Comparison of ENCODE assay signal across 8 mouse cellular contexts in the genomic region with DNA sequence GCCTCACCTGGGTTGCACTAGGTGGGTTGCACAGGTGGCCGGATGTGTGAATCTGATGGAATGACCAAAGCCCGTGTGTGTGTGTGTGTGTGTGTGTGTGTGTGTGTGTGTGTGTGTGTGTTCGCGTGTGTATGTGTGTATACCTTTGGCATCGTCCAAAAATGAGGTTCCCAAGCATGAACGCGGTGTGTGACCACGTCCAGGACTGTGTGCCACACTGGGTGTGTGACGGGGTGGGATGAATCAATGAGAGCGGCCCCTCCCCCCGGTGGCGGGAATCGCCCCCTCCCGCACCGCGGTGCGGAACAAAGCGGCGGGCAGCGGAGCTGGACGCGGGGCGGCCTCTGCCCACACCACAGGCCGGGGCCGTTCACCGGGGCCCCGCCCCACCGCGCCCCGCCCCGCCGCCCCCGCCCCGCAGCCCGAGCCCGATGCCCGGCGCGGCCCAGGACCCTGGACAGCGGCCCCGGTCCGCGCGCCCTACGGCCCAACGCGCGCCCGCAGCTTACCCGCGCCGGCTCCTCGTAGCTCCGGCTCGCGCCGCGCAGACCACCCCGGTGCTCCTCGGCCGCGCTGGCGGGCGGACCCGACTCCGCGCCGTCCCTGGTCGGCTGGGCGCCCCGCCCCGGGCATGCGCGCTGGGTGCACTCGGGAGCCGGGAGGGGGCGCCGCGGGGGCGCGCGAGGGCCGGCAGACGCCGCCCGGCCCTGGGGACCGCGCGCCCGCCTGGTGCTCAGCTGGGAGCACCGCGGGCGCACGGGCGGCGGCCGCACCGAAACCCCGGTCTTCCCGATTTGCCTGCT. TPM values are rescaled to one million over a fixed set of nuclear protein-coding genes. Genes with fewer than 3 reads are reported as not detected.
DNase-seq lines count a peak whose midpoint lies in the region; ATAC-seq lines count a peak whose summit lies in the region.

No protein-coding gene starts in this region.

- no peaks in the 10 kb centered on the region for H3K9me3 ChIP-seq in hindbrain, embryonic 13.5 days
- no peaks in the 10 kb centered on the region for H3K9me3 ChIP-seq in liver, embryonic 12.5 days (replicated peaks)

- peak overlapping the region; percentile 90 for H3K9ac ChIP-seq in hindbrain, embryonic 13.5 days
- no peak overlapping the region for H3K9ac ChIP-seq in liver, embryonic 12.5 days

- peak overlapping the region; percentile 77 for H3K4me2 ChIP-seq in hindbrain, embryonic 13.5 days
- peak overlapping the region; percentile 70 for H3K4me2 ChIP-seq in liver, embryonic 12.5 days

- H3K27me3 ChIP-seq in hindbrain, embryonic 13.5 days, result peaks cover 24% of the 10 kb centered on the region
- peaks cover 93% of the 10 kb centered on the region for H3K27me3 ChIP-seq in liver, embryonic 12.5 days (replicated peaks)

- H3K4me3 ChIP-seq in hindbrain, embryonic 13.5 days, result peak overlapping the region; percentile 66
- peak overlapping the region; percentile 58 for H3K4me3 ChIP-seq in liver, embryonic 12.5 days

- peak; percentile 65 for DNase-seq in layer of hippocampus, adult 11-12 months (ENCODE audit: low spot score)
- DNase-seq in layer of hippocampus, adult 9-10 months (ENCODE audit: low spot score), result no peak
- peak; percentile 66 for DNase-seq in adrenal gland, postnatal 10 days
- DNase-seq in embryo, embryonic 11 days, result peak; percentile 89
- peak; percentile 58 for DNase-seq in ovary, postnatal 36 days (ENCODE audit: low spot score)
- DNase-seq in natural killer cell, adult 2 months (ENCODE audit: low spot score in 2 of 2), result no peak

- no peaks in the 10 kb centered on the region for H3K36me3 ChIP-seq in hindbrain, embryonic 13.5 days
- no peaks in the 10 kb centered on the region for H3K36me3 ChIP-seq in liver, embryonic 12.5 days

- peak; percentile 84 for ATAC-seq in hindbrain, embryonic 13.5 days (ENCODE audit: low FRiP score)
- peak; percentile 35; the same call in 1 of the 2 replicates for ATAC-seq in liver, embryonic 12.5 days

- 2% methylated on average over 46 of the region's 100 CpGs for WGBS in hindbrain, embryonic 13.5 days
- 3% methylated on average over 59 of the region's 100 CpGs for WGBS in liver, embryonic 12.5 days (ENCODE audit: insufficient replicate concordance)

- H3K27ac ChIP-seq in hindbrain, embryonic 13.5 days, result peak overlapping the region; percentile 94
- no peak overlapping the region for H3K27ac ChIP-seq in liver, embryonic 12.5 days

- H3K4me1 ChIP-seq in hindbrain, embryonic 13.5 days (replicated peaks), result peaks cover 69% of the 10 kb centered on the region
- H3K4me1 ChIP-seq in liver, embryonic 12.5 days, result peaks cover 12% of the 10 kb centered on the region

RNA-seq across cellular contexts. Expression of a gene that starts 0.4 kb away (rescaled TPM):
- 1 to 10 TPM; 3.4 to 4.8 TPM for total RNA-seq in adrenal gland, postnatal 10 days (2021)
- 6.5 and 6.9 TPM in 2 replicates for polyA plus RNA-seq in hindbrain, embryonic 13.5 days (2015; fragmentation: Nextera tagmentation; extraction: Ambion mirVana)
- 0.23 and 0.35 TPM in 2 replicates for polyA plus RNA-seq in liver, embryonic 12.5 days (2016; fragmentation: Nextera tagmentation; extraction: Ambion mirVana)

RNA-seq across cellular contexts. Expression of a gene that starts 17.1 kb away (rescaled TPM):
- total RNA-seq in adrenal gland, postnatal 10 days (2021), result 1 to 10 TPM; 1.8 to 4.2 TPM
- 18.7 and 20.8 TPM in 2 replicates for polyA plus RNA-seq in hindbrain, embryonic 13.5 days (2015; fragmentation: Nextera tagmentation; extraction: Ambion mirVana)
- polyA plus RNA-seq in liver, embryonic 12.5 days (2016; fragmentation: Nextera tagmentation; extraction: Ambion mirVana), result not detected in 2 replicates

RNA-seq across cellular contexts. Expression of a gene that starts 34.5 kb away (rescaled TPM):
- total RNA-seq in adrenal gland, postnatal 10 days (2021), result under 1 TPM in 1 of 2 experiments, not detected in 1; 0.12 TPM
- not detected in 2 replicates for polyA plus RNA-seq in hindbrain, embryonic 13.5 days (2015; fragmentation: Nextera tagmentation; extraction: Ambion mirVana)
- not detected in 2 replicates for polyA plus RNA-seq in liver, embryonic 12.5 days (2016; fragmentation: Nextera tagmentation; extraction: Ambion mirVana)

RNA-seq across cellular contexts. Expression of a gene that starts 39.9 kb away (rescaled TPM):
- total RNA-seq in adrenal gland, postnatal 10 days (2021), result 10 to 100 TPM; 31.8 to 36.3 TPM
- 50.4 and 54.0 TPM in 2 replicates for polyA plus RNA-seq in hindbrain, embryonic 13.5 days (2015; fragmentation: Nextera tagmentation; extraction: Ambion mirVana)
- 1.8 and 2.3 TPM in 2 replicates for polyA plus RNA-seq in liver, embryonic 12.5 days (2016; fragmentation: Nextera tagmentation; extraction: Ambion mirVana)

RNA-seq across cellular contexts. Expression of a gene that starts 48.0 kb away (rescaled TPM):
- 1 to 10 TPM in 1 of 2 experiments, under 1 TPM in 1; 0.85 to 2.1 TPM for total RNA-seq in adrenal gland, postnatal 10 days (2021)
- 0.08 and 0.14 TPM in 2 replicates for polyA plus RNA-seq in hindbrain, embryonic 13.5 days (2015; fragmentation: Nextera tagmentation; extraction: Ambion mirVana)
- 7.7 and 9.9 TPM in 2 replicates for polyA plus RNA-seq in liver, embryonic 12.5 days (2016; fragmentation: Nextera tagmentation; extraction: Ambion mirVana)

Comparison
In these comparisons a context has a peak if more than half of its experiments do, and no peak if none do; other contexts are left out.
1. DNase-seq: peak in layer of hippocampus, adult 11-12 months (single experiment), adrenal gland, postnatal 10 days (single experiment), embryo, embryonic 11 days (single experiment) and ovary, postnatal 36 days (single experiment); none in layer of hippocampus, adult 9-10 months (single experiment) and natural killer cell, adult 2 months (0 of 2).
2. RNA of a gene that starts 17.1 kb away (polyA plus RNA-seq): 18.7 to 20.8 TPM in hindbrain, embryonic 13.5 days; not detected in liver, embryonic 12.5 days; every median in the first group is over 10 times any median in the second.